Mouse (Mus musculus) urinary bladder, adult 18-20 months (tissue): ENCODE measurements around the gene Ccdc12.

Experiments
- DNase-seq, 2 experiments: peaks; one replicate each; pipeline ENCODE4 v3.0.0; 2022; ENCODE audit warnings: low spot score in 2 of 2, mixed read lengths in 2 of 2

The Ccdc12 gene

GRCm38 (mm10) chr9:110741711-110742294, 85.5 kb downstream of the Ccdc12 start, which contains the start of gene Myl3:
Gene Myl3, plus strand, starts transcription at chr9:110741861.
- no peak for DNase-seq

DNA sequence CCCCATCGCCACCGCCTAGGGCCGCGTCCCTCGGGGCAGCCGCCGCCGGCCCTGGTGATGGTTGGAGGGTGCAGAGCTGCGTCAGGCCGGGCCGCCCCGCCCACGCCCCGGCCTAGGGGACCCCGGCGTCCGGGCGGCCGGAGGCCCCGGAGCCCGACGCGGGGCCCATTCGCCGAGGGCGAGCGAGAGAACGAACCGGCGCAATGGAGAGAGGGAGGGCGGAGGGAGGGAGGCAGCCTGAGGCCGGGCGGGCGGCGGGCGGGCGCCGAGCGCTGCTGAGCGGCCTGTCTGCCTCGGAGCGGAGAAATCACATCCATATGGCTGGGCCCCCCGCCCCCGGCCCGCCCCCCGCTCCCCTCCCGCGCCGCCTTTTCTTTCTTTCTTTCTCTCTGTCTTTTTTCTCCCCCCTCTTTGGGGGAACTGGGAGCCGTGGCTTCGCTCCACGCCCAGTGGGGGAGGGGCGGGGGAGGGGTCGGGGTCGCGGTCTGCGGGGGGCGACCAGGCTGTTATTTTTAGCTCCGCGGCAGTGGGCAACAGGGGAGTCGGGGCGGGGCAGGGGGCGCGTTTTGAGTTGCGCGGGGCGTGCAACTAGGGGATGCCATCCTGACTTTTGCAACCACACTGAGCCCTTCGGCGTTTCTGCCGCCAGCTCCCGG, 86.1 kb downstream of the Ccdc12 start:
- peak in 1 of 2 experiments; percentile 34 for DNase-seq

DNA sequence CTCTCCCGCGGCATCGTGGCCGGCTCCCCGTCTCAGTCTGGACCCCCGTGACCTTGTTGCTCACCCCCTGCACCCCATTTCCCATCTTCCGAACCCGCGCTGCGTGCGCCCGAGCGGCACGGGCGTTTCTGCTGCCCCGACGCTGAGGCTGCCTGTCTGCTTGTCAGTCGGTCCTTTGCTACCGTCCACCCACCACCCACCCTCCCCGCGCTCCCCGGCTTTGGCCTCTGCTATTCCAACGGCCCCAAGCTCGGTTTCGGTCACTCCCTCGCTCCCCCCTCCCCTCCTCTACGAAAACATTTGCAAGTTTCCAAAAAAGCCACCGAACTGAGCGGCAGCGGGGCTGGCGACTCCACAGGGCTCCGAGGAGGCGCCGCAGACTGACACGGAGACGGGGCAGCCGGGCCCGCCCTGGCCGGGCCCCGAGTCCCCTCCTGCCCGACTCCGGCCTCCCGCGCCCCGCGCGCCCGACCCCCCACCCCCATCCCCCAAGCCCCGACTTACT, 86.7 kb downstream of the Ccdc12 start:
- peak in 1 of 2 experiments; percentile 25 for DNase-seq

DNA sequence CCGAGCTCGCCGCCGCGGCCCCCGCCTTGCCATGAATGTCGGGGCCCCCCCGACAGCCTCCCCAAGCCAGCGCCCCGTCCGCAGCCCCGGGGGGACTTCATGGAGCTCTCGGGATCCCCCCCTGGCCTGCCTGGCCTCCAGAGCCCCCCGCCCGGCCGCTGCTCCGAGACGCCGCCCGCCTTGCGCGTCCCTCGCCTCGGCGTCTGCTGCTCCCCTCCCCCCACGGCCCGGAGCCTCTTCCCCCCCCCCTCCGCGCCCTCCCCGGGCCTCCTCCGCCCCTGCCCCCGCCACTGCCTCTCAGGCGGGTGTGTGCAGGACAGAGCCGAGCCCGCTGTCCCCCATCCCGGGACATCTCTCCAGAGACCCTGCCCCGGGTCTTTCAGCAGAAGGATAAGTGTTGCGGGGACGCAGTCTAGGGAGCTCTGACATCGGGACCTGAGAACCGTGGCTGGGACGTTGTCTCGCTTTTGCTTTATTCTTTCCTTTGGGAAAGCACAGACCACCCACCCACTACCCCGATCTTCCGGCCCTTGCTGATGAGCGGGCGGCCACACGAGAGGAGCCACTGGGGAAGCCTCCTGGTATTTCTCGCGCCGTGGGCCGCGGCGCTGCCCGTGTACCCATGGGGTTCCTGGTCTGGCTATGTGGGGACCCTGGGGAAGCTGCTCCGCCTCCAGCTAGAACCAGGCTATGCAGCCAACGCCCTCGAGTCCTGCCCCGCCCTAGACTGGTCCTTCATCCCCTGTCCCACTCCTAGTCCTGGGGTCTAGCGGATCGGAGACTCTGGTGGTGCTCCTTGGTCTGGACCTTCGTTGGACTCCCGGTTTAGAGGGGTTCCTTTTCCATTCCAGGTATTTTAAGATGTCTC, 87.4 kb downstream of the Ccdc12 start:
- DNase-seq: no peak

GRCm38 (mm10) chr9:110745752-110746151, 89.4 kb downstream of the Ccdc12 start:
- DNase-seq: no peak

DNA sequence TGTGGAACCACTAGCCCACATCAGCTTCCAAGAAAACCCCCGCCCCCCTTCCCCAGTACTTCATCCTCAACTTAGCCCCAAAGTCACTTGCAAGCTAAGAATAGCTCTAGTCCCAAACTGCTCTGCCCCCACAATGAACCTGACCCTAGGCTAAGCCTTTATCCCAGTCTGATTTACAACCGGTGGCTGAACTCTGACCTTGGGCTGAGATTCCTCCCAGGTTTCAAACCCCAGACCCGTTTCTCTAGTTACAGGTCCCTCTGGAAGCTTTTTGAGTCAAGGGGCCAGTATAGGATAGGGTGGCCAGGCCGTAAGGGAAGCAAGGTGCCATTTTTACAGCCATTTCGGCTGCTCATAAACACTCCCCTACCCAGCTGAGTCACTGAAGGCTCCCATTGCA, 89.9 kb downstream of the Ccdc12 start:
- DNase-seq: no peak

GRCm38 (mm10) chr9:110746961-110747360, 90.7 kb downstream of the Ccdc12 start, which contains the start of gene Pth1r:
Gene Pth1r, minus strand, starts transcription at chr9:110747145.
- DNase-seq: no peak

GRCm38 (mm10) chr9:110748451-110748850, 92.1 kb downstream of the Ccdc12 start:
- DNase-seq: no peak

- no peak for DNase-seq
Observed at GRCm38 (mm10) chr9:110750404-110751187, 94.3 kb downstream of the Ccdc12 start.

- DNase-seq: no peak
Observed at GRCm38 (mm10) chr9:110751412-110751811, 95.1 kb downstream of the Ccdc12 start.

DNA sequence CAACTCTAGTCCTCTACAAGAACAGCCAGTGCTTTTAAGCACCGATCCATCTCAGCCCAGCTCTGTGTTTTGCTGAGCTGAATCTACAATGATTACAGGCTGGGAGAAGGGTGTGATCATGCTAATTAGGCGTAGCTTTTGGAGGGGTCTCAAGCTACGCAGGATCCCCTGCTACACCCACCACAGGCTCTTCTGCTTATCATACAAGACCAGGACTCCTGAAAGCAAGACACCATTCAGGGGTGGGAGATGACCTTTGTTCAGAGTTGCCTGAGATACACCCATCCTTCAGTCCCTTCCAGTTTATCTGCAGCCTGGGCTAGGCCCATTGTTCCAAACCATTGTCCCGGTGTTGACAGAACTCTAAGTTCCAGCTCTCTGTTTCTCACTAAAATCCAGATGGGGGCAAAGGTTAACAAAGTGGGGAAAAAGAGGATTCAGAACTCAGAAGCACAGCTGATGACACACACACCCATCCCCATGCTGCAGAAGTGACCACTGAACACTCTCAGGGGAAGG, 96.7 kb downstream of the Ccdc12 start:
- DNase-seq: no peak

DNA sequence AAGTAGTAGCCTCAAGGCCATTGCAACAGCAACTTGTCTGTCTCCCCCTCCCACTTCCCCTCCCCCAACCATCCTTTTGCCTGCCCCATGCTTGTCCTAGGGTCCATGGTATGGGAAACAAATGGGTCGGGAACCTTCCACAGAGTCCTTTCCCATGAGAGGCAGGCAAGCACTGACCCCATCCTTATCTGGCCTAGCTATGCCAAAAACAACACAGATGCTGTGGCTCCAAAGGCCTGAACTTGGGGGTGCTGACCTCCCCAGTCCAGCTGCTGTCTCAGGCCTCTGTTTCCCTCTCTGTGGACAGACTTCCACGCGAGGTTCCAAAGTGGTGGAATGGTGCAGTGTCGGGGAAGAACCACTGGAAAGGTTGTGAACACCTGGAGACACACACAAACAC, 97.5 kb downstream of the Ccdc12 start:
- DNase-seq: no peak

DNA sequence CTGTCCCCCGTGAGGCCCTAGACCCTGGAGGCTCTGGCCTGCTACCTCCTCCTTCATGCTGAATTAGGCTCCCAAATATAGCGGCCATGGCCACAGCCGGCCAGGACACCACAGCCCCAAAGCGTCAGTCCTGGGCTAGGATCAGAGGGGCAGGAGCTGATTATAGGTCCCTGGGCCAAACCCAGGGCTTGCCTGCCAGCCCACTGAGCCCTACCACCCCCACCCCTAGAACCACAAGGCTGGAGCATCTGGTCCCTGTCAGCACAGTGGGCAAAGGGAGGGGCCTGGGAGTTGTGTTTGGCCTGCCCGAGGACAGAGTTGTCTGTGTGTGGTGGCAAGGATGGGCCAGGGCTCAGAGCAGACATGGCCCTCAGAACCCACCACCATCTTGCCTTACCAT, 101.5 kb downstream of the Ccdc12 start:
- DNase-seq: no peak

DNA sequence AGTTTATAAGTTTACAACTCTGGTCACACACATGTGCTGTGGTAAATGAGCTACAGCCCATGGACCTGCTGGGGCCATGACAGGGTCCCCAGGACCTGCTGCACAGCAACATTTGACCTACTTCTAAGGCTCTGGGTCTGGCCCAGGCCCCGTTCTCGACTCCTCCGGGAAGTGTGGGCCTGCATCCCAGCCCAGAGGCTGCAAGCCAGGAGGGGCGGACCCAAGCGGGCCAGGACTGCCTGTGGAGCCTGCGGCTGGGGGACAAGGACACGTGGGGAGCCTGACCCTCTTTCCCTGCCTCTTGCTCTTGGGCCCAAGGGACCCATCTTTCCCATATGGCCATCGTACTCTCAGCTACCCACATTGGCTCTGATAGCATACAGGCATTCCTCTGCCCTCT, 102.3 kb downstream of the Ccdc12 start:
- DNase-seq: peak; percentile 32 to 36

DNA sequence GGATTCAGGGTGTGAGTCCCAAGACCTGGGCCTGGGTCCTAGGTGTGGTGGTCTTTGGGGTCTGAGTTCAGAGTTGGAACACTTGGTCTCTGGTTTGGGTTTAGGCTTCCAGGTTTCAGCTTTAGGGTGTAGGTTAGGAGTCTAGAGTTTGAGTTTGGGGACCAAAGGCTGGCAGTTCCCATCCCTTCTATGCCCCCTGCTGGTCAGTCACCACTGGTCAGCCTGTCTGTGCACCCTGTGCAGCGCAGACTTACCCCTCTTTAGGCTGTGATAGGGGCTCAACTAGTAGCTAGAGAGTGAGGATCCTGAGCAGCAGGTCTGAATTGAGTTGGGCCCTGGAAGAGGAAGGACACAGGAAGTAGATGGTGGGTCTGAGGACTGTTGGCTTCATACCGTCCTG, 103.0 kb downstream of the Ccdc12 start:
- DNase-seq: peak; percentile 29 to 49

DNA sequence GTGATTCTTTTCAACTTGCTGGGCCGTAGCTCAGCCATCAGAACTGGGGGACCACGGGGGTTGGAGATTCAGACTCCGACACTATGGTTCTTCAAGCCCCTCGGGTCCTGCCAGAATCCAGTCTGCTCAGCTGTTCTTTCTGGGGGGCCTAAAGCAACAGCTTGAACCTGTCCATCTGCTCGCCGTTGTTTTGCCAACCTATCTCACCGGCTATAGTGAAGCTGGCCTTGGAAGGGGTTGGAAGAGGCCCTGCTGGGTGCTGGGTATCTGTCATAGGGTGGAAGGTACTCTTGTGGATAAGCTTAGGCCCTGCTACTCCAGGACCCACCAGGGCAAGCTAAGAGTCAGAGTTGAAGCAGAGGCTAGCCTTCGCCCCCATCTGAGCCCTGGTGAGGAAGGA, 104.6 kb downstream of the Ccdc12 start:
- DNase-seq: no peak
